Mouse (Mus musculus): ENCODE measurements around the gene Tal1.

- TF ChIP-seq CTCF (IDR thresholded peaks at IDR 0.05; ENCODE audit: control insufficient read depth, insufficient read depth, insufficient replicate concordance, low read depth, low read length): no peak
- no peak for TF ChIP-seq POLR2A (IDR thresholded peaks at IDR 0.05; ENCODE audit: control insufficient read depth, low read depth, low read length)
Measured at GRCm38 (mm10) chr4:115045621-115046020, 10.6 kb upstream of the Tal1 start.
